Mouse (Mus musculus) heart, adult 18-20 months (tissue): ENCODE data around the gene Cxcl9. TPM values are rescaled to one million over a fixed set of nuclear protein-coding genes. Genes with fewer than 3 reads are reported as not detected.

Experiments used
- DNase-seq, 2 experiments: peaks; one replicate each; pipeline ENCODE4 v3.0.0; 2021 to 2022; ENCODE audit warnings: mixed read lengths in 1 of 2
- total RNA-seq, 2 experiments: library from RNA; stranded (reverse); gene quantifications; 2 replicates each; pipeline ENCODE4 v1.2.3; 2021

Cxcl9 gene
- total RNA-seq, 2 experiments from 2014 or later, result 2.1 to 10.8 TPM

DNA sequence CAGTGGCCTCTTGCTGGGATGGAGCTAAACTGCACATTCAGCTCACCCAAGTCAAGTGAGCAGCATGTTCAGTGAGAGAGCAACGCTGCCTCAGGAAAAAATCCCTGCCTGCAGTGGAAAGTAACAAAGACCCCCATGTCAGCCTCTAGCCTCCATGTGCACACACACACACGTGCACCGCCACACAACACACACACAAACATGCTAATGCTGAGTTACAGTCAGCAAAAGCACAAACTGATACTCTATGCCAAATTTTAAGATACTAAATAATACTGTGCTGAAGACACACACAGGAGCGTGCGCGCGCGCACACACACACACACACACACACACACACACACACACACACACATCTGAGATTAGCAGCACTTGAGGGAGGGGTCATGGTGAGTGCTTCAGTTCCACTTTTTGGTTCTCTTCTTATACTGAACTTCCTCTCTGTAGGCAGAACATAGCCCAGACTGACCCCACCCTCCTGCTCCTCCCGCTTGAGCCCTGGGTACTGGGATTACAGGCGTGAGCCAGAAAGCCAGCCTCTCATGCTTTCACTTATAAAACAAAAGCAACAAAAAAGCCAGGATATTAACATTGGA, 48.8 kb downstream of the Cxcl9 start:
- DNase-seq, result peak in 1 of 2 experiments; percentile 66

DNA sequence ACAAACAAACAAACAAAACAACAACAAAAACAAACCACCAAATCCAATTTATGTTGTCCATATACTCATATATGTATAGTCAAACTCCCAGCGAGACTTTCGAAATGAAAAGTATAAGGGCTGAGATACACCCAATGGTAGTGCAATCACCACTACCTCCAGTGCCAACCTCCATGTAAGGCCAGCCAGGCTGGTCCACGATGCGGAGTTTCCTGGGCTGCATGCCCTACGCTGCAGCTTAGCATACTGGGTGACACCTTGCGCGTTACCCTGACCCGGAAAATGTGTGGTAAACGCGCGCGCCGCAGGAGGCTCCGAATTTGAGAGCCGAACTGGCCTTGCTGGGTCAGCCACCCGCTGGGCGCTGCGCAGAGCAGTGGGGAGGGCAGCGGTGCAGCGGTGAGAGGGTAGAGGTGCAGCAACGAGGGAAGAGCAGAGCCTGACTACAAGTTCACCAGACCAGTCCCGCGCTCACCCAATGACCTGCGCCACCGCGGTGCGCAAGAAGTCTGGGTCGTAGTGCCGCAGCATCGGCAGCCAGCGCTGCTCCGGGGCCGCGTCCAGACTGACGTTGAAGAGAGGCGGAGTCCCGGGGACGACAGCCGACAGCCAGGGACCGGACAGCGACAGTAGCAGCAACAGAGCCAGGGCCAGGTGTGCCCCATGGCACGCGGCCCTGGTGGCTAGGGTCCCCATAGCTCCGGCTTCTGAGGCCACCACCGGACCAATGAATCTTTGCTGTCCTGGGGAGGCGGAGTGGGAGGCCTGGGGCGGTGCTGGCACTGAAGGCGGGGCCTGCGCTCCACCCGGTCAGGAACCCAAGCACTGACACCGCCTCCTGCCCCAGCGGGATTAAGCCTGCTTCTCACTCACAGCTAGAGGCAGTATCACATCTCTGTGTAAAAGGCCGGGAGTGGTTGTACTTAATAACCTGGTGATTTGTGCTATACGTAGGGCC, 50.2 kb downstream of the Cxcl9 start, which contains the start of gene Naaa:
TSS of gene Naaa (minus strand) at position 734 of the 958 bp plus-strand sequence.
- peak; percentile 92 to 95 for DNase-seq

Other genes with a start within 250 kb of the Cxcl9 start
- 10 to 100 TPM; 59.4 to 66.1 TPM for gene G3bp2, start 244.4 kb downstream of the Cxcl9 start, total RNA-seq
- 10 to 100 TPM; 43.5 to 43.7 TPM for gene Uso1, start 190.1 kb downstream of the Cxcl9 start, total RNA-seq
- not detected for gene U90926, start 112.7 kb downstream of the Cxcl9 start, total RNA-seq
- not detected for gene Ppef2, start 71.8 kb downstream of the Cxcl9 start, total RNA-seq
- gene Naaa, start 49.9 kb downstream of the Cxcl9 start, total RNA-seq, result 10 to 100 TPM; 16.0 to 22.9 TPM
- gene Sdad1, start 17.6 kb downstream of the Cxcl9 start, total RNA-seq, result 10 to 100 TPM; 11.4 to 13.8 TPM
- gene Art3, start 3.7 kb upstream of the Cxcl9 start, total RNA-seq, result 100 to 1,000 TPM; 595 to 602 TPM
- gene Cxcl10, start 20.8 kb upstream of the Cxcl9 start, total RNA-seq, result under 1 TPM in 1 of 2 experiments, not detected in 1; 0.25 TPM
- 10 to 100 TPM; 19.1 to 21.9 TPM for gene Nup54, start 107.1 kb upstream of the Cxcl9 start, total RNA-seq
- 10 to 100 TPM; 79.5 to 88.4 TPM for gene Scarb2, start 178.8 kb upstream of the Cxcl9 start, total RNA-seq
- under 1 TPM in 1 of 2 experiments, not detected in 1; 0.87 TPM for gene Fam47e, start 227.0 kb upstream of the Cxcl9 start, total RNA-seq